Mouse (Mus musculus) embryonic fibroblast, embryonic 13.5 days (primary cell): ENCODE measurements around the gene Pipox.

Experiments
- CTCF ChIP-seq: IDR thresholded peaks from 2 replicates; pipeline ENCODE4 v1.5.1; 2011; ENCODE audit warnings: mild to moderate bottlenecking, control low read depth, low read length, moderate library complexity, borderline replicate concordance; ENCODE audit not compliant: insufficient read depth
- POLR2A ChIP-seq: IDR thresholded peaks from 2 replicates; pipeline ENCODE4 v1.6.1; 2011; ENCODE audit warnings: low read depth, mild to moderate bottlenecking, control low read depth, low read length, moderate library complexity

- TF ChIP-seq CTCF (no peak), POLR2A (no peak)
Measured at GRCm38 (mm10) chr11:77884524-77885245, 9.2 kb downstream of the Pipox start.
